Mouse (Mus musculus) cerebellum, adult 18-20 months (tissue): Measurements from ENCODE around the gene Eif2b5.

Source experiments
- DNase-seq, 2 experiments: peaks; one replicate each; pipeline ENCODE4 v3.0.0; 2021

Gene Eif2b5

DNA sequence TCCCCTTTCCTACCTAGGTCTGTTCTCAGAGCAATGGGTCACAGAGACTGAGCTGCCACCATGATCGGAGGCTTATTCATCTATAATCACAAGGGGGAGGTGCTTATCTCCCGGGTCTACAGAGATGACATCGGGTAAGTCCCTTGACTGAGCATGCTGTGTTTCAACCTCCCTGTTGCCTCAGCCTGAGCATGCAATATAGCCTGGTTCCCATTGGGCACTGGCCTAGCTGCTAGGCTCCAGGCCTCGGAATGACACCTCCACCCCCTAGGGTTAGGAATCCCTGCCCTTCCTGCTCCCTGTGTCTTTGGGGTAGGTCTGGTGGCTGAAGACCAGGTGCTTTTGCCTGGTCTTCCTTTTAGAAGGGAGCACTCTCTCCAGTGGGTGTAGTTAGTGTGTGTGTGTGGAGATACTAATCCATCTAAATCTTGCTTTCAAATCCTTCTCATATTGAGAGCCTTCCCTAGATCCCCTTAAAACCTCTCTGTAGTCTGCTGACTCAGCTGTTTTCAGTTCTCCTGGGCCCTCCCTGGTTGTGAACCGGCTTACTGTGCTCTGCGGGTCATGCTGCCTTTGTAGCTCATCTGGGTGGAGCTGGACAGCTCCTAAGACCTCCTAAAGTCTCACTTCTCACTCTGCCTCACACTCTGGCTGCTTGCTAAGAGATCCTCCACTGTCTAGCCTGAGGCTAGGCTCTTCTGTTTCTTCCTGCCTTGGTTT lies 39.1 kb downstream of the Eif2b5 start:
- no peak for DNase-seq

DNA sequence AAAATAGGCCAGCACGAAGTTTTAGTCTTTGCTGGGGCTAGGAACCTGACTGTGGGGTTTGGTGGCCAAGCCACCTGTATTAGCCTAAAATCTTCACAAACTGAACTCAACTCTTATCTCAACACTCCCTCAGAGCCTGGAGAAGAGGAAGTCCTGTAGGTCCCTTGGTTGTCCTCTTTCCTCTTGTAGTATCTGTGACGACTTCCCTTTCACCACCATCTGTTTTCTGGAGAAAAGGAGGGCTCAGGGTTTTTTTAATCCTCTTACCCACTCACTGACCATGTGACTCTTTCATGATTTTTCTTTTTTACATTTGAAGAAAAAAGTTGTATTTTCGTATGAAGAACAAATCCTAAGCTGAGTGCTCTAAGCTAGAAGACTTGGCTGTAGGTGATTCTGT lies 41.0 kb downstream of the Eif2b5 start:
- DNase-seq: no peak

- no peak for DNase-seq
Measured at GRCm38 (mm10) chr16:20540438-20540837, 41.8 kb downstream of the Eif2b5 start.

DNA sequence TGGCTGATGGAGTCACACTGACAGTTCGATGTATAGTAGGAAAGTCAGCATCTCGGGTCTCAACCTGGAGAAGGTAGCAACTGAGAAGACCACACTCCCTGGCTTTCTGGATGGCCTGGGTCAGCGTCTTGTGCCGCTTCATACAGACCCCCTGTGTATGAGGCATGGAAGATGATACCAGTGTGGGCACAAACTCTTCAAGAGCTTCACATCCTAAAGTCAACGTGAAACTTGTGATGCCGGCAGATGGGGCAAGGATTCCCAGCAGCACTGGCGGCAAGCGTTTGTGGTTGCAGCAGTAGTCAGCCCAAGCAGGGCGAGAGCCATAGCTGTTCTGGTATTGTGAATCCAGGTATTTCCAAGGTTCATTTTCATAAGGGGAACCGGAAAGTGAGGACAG lies 47.1 kb downstream of the Eif2b5 start:
- no peak for DNase-seq

GRCm38 (mm10) chr16:20547423-20547822 lies 48.8 kb downstream of the Eif2b5 start:
- DNase-seq: no peak

DNA sequence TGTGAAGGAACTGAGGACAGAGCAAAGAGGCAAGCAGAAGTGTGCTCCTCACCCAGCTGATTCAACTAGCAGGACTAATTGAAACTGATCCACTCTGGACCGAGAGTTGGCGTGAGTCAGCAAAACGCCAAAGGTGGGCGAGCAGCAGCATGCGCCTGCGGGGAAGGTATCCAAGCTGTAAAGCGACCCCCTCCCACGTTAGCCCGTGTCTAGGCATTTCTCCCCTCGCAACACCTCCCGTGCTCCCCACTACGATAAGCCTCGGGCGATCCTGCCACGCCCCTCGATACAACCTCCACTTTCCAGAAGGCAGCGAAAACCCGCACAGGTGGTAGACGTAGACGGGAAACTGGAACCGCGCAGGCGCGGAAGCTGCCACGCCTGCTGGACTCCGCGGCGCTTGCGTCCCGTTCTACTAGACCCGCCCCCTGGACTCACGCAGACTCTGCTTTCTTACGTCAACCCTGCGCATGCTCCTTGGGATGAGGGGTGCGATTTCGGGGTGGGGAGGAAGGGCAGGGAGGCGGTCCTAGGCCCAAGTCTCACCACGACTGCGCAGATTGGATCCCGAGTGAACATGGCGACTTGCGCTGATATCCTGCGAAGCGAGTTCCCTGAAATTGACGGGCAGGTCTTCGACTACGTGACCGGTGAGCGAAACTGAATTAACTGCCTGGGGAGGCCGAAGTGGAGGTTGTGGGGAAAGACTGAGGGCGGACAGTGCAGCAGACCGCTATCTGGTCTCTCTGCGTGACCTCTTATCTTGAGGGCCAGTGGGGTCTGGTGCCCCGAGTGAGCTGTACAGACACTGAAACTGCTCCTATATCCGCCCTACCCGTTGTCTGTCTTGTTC lies 49.7 kb downstream of the Eif2b5 start, which contains the start of gene Abcf3:
TSS of gene Abcf3 (plus strand) at position 482 of the 853 bp plus-strand sequence.
- DNase-seq: peak; percentile 98 to 99

GRCm38 (mm10) chr16:20549161-20549560 lies 50.5 kb downstream of the Eif2b5 start:
- DNase-seq: no peak

DNA sequence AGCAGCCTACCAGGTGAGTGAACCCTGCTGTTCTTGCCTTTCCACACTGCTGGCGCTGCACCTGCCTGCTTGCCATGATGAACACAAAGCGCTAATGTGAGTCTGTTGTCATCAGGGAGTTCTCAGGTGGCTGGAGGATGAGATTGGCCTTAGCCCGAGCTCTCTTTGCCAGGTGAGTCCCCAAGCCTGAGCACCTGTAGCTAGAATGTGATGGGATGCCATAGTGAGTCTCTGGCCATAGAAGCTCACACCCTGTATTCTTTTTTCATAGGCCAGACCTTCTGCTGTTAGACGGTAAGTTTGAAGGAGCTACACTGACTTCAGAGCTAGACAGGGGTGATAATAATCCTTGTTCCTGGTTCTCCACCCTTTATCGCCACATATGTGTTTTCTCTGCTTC lies 53.1 kb downstream of the Eif2b5 start:
- DNase-seq: no peak

DNA sequence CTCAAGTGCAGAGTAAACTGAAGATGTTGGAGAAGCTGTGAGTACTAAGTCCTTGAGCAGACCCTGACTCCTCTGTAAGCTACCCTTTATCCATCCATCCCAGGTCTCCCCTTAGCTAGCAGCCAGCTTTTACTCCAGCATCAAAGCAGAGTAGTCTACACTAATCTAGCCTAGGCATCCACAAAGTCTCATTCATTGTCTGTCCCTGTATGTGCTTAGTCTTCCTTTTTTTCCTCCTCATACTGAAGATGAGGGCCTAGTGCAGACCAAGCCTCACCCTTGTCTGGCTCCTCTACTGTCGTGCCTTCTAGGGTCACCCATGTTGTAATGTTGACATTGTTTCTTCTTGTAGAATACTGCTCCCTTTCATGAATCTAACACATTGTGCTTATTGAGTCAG lies 54.0 kb downstream of the Eif2b5 start:
- DNase-seq: no peak

DNA sequence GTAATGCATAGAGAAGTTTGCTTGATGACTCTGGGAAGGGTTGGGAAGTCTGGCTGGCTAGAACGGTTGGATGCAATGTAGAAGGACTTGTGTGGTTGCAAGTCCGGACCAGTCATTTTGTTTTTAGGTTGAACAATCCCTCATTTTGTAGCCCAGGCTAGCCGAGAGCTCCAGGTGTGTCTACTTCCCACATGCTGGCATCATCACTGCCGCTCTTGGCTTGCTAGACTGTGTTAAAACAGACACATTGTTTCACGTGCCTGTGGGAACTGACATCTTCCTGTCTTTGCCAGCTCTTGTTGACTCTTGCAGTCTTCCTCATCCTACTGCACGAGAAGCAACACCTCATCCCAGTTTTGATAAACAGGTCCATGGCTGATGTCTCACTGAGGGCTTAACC lies 56.4 kb downstream of the Eif2b5 start:
- no peak for DNase-seq

- no peak for DNase-seq
Measured at GRCm38 (mm10) chr16:20557381-20557780, 58.8 kb downstream of the Eif2b5 start.
